Mouse (Mus musculus): Measurements from ENCODE around the gene Lmtk3.
A peak's percentile ranks its signal among the peaks of the same experiment; 100 is the strongest.

Lmtk3 gene

DNA sequence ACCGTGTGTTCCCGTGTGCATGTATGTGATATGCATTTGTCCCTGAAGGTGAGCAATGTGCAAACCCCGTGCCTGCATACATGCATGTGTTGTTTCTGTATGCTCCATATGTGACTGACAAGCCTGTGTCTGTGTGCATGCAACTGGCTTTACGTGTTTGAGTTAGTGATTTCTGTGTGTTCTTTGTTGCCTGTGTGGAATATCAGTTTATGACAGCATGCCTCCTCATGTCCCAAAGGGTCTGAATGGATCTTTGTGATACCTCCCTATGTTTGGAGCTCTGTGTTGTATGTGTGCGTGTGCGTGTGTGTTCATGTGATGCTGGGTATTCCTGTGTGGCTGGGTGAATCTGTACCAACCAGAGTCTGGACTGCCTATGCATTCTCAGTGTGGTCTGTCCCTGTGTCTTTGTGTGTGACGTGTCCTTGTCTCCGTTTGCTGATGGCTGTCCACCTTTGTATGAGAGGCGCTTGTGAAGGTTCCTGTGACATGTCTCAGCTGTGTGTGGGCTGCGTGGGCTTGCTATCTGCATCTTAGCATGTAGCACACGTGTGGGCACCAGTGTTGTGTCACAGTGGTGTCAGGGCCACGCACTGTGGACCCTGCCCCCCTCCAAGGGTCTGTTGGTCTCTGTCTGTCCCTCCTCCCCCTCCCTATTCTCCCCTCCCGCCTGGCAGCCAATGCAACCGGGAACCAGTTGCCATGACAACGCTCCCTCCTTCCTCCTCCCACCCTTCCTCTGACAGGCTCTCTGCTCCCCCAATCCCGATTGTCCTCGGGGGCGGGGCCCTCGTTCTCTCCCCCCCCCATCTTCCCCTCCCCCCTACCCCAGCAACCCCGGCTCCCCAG, 1.2 kb downstream of the Lmtk3 start, which contains the start of gene Sult2b1:
TSS of gene Sult2b1 (minus strand) at position 146 of the 849 bp plus-strand sequence.
- no peak for DNase-seq (ENCODE audit: low read depth)

GRCm38 (mm10) chr7:45785388-45786135, 2.0 kb downstream of the Lmtk3 start:
- DNase-seq (ENCODE audit: low read depth): no peak

DNA sequence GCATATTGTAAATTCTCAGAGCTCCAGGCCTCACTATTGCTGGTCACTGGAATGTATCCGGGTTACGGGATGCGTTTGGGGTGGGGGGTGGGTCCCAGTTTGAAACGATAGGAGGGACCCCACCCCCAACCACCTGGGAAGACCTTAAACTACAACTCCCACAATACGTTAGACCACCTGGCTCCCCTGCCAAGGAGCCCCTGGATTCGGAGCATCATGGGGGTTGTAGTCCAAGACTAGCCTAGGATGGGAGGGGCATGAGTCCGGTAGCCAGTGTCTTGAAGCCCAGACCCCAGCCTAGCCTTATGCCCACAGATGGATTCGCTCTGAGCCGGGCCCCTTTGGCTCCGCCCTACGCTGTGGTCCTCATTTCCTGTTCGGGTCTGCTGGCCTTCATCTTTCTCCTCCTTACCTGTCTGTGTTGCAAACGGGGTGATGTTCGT, 2.6 kb downstream of the Lmtk3 start:
- no peak for DNase-seq (ENCODE audit: low read depth)

- DNase-seq (ENCODE audit: low read depth): no peak
These were observed 3.3 kb downstream of the Lmtk3 start for GRCm38 (mm10) chr7:45786661-45787413.

DNA sequence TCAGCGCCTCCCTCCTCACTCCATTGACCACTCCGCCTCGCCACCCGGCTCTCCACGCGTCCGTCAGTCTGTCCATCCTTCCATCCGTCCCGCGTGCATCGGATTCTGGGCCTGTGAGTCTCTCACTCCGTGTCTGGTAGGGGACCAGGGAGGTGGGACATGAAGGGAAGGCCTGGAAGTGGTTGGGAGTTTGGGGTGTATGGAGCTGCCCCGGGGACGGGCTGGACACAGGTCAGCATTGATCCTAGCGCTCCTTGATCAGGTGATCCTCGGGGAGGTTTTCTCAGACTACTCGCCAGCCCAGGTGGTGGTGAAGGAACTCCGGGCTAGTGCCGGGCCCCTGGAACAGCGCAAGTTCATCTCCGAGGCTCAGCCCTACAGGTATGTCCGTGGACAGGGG, 4.1 kb downstream of the Lmtk3 start:
- DNase-seq (ENCODE audit: low read depth): no peak

GRCm38 (mm10) chr7:45790721-45791120, 7.2 kb downstream of the Lmtk3 start:
- no peak for DNase-seq (ENCODE audit: low read depth)

DNA sequence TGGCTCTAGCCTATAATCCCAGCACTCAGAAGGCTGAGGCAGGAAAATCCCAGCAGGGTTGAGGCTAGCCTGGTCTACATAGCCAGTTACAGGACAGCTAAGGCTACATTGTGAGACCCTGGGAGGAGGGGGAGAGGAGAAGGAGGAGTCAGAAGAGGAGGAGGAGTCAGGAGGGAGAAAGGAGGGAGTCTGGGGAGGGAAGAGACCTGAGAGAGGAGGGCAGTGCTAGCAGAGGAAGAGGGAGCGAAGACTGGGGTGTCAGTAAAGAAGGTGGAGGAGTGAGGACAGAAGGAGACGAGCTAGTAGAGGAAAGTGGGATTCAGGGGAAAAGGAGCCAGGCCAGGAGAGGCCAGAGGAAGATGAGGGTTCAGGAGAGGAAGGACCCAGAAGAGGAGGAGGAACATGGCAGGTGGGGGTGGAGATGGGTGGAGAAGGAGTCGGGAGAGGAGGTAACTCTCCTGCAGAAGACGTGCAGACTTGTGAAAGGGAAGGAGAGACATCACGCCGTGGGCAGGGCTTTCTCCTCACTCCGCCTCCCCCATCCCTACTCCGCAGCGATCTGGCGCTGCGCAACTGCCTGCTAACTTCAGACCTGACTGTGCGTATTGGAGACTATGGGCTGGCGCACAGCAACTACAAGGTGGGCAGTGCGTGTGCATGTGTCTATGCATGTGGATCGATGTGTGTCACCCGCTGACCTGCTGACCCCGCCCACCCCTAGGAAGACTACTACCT, 8.4 kb downstream of the Lmtk3 start:
- no peak for DNase-seq (ENCODE audit: low read depth)

GRCm38 (mm10) chr7:45793240-45793639, 9.7 kb downstream of the Lmtk3 start:
- no peak for DNase-seq (ENCODE audit: low read depth)

GRCm38 (mm10) chr7:45793969-45794585, 10.5 kb downstream of the Lmtk3 start:
- no peak for DNase-seq (ENCODE audit: low read depth)

- no peak for DNase-seq (ENCODE audit: low read depth)
These were observed 11.4 kb downstream of the Lmtk3 start for GRCm38 (mm10) chr7:45794971-45795370.

GRCm38 (mm10) chr7:45796950-45797349, 13.4 kb downstream of the Lmtk3 start:
- DNase-seq (ENCODE audit: low read depth): no peak

DNA sequence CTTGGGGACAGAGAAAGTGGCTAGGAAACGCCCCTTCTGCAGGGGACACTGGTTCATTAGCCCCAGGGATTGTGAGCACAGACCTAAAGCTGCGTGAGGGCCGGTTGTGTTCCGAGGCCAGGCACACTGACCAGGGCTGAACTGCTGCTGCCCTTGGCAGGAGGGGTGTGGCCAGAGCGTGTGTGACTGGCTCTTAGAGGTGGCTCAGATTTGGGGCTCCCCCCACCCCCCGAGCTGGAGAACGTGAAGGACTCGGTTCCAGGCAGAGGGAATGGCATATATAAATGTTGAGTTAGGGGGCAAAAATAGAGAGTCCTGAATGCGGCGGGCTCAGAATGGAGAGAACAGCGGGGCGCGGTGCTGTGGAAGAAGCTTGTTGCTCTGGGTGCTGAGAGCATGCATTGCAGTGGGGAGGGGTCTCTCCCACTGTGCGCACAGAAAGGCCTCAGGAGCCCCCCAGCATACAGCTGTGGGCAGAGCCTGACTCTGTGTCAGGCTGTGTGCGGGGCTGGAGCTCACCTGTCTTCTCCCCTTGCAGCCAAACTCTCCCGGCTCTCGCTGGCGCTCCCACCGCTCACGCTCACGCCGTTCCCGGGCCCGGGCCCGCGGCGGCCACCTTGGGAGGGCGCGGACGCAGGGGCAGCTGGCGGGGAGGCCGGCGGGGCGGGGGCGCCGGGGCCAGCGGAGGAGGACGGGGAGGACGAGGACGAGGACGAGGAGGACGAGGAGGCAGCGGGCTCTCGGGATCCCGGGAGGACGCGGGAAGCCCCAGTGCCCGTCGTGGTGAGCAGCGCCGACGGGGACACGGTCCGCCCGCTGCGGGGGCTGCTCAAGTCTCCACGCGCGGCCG, 14.3 kb downstream of the Lmtk3 start:
- DNase-seq (ENCODE audit: low read depth): no peak

DNA sequence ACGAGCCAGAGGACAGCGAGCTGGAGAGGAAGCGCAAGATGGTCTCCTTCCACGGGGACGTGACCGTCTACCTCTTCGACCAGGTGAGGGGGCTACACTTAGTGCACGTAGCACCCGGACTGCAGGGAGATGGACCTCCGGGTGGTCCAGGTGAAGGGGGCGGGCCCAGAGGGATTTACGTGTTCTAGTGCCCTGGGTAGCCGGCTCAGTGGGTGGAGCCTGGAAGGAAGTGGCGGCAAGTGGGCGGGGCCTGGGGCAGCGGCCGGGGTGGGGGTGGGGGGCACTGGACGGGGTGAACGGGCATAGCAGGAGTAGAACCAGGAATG, 14.9 kb downstream of the Lmtk3 start:
- no peak for DNase-seq (ENCODE audit: low read depth)

GRCm38 (mm10) chr7:45798931-45799330, 15.4 kb downstream of the Lmtk3 start:
- no peak for DNase-seq (ENCODE audit: low read depth)

GRCm38 (mm10) chr7:45800001-45800400, 16.5 kb downstream of the Lmtk3 start:
- no peak for DNase-seq (ENCODE audit: low read depth)

DNA sequence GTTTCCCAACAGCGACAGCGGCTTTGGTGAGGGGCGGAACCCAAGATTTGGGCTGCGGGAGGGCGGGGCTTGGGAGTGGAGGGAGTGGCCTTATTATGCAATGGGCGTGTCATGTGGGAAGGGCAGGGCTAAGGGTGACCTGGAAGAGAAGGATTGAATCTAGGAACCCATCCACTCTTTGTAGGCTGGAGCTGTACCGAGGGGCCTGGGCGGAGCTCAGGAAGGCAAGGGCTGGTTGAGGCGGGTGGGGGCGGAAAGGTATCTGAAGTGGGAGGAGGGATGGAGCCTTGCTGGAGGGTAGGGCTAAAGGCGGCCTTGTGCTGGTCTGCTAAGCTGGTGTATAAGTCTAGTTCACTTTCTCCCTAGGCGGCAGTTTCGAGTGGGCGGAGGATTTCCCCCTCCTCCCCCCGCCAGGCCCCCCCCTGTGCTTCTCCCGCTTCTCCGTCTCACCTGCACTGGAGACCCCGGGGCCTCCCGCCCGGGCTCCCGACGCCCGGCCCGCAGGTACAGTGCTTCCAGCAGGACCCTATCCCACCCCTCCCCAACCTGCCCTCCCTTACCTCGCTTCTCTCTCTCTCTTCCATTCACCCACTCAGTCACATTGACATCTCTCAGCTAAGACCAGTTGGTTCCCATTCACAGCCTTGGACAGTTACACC, 17.1 kb downstream of the Lmtk3 start:
- DNase-seq (ENCODE audit: low read depth): no peak

DNA sequence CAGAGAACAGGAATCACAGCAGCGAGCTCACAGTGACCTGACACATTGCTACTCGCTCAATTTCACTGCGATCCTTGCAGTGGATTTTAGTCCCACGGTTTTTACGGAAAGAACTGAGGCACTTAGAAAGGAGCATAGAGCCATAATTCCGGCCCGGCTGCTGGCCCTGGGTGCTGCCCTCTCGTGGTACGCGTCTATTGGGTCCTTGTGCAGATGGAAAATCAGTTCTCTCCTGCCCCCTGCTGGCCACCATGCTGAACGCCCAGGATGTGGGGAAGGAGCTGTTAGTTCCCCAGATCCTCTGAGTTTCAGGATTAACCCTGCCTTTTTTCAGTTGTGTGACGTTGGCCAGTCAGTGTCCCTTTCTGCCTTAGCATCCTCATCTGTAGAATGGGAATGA, 17.8 kb downstream of the Lmtk3 start:
- DNase-seq (ENCODE audit: low read depth): peak; percentile 80

DNA sequence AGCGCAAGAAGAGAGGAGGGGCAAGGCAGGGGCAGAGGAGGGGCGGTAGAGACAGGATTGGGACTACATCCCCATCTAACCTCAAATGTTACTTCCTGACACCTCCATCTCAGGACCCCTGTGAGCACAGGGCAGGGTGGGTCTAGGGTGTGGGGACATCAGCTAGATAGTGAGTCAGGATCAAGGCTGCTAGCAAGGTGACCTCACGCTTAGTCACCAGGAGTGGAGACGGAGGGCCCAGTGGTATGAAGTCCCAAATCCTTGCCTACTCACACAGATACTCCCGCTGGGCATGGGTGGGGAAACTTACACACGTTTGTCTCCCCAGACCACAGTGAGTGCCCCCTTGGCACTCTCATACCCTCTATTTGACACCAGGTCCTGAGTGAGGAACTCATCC, 19.0 kb downstream of the Lmtk3 start:
- DNase-seq (ENCODE audit: low read depth): peak; percentile 32

GRCm38 (mm10) chr7:45805941-45806340, 22.4 kb downstream of the Lmtk3 start:
- no peak for DNase-seq (ENCODE audit: low read depth)

- DNase-seq (ENCODE audit: low read depth): no peak
These were observed 24.9 kb downstream of the Lmtk3 start for GRCm38 (mm10) chr7:45808471-45808870.

All from fibroblast of lung, adult 2 months (primary cell).